Mouse (Mus musculus) frontal cortex, postnatal 10 days (tissue): ENCODE data around the gene Morf4l1.

Experiments used
- DNase-seq, 2 experiments: peaks; one replicate each; pipeline ENCODE4 v3.0.0; 2022; ENCODE audit warnings: low spot score in 2 of 2, mixed read lengths in 1 of 2

Morf4l1 gene

DNA sequence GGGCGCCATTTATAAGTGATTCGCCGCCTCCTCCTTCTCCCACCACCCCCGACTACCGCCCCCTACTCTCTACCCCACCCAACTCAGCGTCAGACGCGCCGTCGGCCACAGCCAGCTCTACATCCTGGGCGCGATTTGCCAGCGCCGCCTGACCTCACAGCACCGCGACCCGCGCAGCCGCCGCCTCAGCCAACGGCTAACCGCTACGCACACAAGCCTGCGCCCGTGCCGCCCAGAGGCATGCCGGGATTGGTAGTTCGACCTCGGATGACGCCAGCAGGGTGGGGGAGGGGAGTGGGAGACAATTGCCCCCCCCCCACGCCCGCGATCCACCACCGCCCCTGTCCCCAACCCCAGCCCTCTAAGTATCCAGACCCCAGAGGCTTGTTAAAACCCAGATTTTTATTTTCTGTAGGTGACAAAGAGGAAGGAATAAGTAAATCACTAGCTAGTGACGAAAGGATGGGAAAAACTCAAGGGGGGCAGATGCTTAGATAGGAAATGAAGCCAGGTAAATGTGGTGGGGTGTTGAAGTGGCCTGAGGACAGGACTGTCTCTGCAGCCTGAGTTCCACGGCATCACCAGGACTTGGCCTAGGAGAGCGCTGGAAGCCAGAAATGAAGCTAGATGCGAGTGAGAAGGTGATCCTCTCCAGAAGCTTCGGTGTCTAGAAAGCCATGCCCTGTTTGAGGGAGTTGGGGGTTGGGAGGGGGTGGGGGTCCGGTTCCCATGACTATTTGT lies at the start of gene Morf4l1:
Gene Morf4l1, minus strand, starts transcription at position 208 of the 741 bp plus-strand sequence.
- DNase-seq: peak; percentile 98 to 99

DNA sequence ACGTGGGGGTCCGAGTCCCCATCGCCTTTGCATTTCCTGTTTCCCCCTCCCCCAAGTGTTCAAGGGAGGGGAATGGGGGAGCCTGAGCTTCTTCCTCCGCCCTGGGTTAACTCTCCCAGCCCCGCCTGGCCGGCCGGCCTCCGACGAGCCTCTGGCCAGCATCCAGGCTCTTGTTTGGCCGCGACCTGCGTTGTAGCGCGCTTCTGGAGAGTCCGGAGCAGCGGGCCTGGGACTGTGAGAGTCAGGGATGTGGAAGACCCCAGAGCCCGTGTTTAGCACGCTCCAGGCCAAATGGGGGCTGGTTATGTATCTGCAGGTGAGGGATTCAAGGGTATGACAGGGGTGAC lies 49.1 kb upstream of the Morf4l1 start:
- peak in 1 of 2 experiments; percentile 29 for DNase-seq

DNA sequence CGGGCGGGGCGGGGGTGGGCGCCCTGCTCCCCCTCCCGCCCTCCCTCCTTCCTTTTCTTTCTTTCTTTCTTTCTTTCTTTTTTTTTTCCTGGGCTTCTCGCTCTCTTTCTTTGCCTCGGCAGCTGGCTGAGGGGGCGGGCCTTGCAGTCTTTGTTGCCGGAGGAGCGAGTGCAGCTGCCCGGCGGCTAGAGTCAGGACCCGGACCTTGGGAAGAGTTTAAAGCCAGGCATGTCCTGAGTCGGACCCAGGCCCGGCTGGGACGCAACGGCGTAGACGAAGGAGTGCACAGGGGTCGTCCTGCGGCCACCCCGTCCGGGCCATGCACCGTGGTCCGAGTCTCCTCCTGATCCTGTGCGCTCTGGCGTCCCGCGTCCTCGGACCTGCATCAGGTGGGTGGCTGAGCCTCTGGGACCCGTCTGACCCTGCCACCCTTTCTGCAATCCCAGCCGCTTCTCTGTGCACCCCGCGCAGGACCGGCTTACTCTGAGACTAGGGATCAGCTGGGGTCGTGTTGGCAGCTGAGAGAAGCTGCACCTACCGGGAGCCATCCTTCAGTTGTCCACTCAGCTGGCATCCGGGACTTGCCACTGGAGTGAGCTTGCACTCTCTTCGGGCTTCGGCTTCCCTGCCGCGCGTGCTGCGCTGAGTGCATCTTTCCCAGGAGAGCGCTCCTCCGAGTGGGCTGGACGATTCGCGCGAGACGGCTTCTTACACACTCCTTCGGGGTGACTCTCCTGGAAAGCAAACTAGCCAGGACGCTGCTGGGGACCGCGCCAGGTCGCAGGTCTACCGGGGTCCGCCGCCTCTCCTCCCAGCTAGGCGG lies 48.6 kb upstream of the Morf4l1 start, which contains the start of gene Adamts7:
Gene Adamts7, plus strand, starts transcription at position 144 of the 823 bp plus-strand sequence.
- peak in 1 of 2 experiments; percentile 46 for DNase-seq

DNA sequence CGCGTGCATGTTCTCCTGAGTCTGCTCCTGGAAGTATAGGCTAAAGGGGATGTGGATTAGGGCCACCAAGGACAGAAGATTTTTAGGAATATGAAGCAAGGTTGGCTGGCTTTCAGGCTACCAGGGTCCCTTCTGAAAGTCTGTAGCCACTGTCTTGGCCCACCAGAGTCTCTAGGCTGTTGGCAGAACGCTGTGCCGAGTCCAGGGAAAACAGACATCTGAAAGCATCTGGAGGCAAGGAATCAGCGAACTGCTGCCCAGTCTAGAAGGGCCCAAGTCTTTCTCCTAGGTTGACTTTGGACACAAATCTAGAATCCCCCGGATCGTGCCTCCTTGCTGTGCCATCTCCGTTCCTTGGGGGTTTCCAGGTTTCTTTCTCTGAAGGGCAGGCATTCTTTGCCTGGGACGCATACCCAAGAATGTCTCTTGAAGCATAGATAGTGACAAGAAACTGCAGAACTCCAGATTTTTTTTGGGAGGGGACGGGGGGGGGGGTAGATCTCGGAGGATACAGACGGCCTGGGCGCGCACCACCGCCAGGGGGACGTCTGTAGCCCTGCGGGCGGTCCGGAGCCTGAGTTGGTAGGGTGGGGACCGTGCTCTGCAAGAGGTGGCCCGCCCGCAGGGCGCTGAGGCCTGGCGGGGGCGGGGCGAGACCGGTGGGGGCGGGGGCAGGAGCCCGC lies 47.8 kb upstream of the Morf4l1 start:
- no peak for DNase-seq

DNA sequence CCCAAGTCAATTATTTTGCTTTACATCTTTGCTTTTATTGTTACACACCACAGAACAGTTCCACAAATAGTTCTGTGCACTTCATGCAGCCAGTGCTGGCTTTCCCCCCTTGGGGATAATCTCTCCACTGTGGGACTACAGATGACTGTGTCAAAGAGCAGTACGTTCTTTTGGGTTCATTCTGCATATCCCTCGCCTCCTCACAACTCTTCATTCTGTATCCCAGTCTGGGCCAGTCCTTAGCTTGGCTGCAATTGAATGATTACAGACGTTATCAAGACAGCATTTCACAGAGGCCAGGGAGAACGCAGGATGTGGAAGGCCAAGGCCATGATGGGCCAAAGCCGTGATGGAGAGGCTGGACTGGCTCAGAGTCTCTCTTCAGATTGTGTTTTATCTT lies 32.3 kb upstream of the Morf4l1 start:
- no peak for DNase-seq

DNA sequence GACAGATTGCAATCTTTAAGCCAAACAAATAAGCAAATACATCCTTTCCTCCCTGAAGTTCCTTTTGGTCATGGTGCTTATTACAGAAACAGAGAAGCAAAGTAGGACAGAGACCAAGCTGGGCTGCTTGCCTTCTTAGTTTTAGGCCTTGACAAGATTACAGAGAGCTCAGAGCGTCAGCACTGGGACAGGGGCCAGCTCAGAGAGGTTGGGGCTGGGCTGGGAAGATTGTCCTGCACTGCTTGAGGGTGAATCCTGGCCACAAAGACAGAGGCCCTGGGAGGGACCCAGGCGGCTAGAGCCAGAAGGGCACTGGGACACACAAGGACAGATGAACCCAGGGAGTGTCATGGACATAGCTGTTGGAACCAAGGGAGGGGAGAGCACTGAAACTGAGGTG lies 31.2 kb upstream of the Morf4l1 start:
- DNase-seq: no peak

DNA sequence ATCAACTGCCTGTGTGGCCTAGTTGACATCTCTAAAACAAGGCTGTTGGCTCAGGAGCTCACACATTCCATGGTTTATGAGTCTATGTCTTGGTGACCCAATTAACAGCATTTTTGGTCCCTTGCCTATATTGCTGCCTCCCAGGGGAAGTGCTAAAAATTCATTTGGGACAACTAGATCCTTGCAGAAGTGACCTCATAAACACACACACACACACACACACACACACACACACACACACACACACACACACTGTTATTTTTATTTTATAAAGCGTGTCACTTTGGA lies 22.0 kb upstream of the Morf4l1 start:
- DNase-seq: no peak

DNA sequence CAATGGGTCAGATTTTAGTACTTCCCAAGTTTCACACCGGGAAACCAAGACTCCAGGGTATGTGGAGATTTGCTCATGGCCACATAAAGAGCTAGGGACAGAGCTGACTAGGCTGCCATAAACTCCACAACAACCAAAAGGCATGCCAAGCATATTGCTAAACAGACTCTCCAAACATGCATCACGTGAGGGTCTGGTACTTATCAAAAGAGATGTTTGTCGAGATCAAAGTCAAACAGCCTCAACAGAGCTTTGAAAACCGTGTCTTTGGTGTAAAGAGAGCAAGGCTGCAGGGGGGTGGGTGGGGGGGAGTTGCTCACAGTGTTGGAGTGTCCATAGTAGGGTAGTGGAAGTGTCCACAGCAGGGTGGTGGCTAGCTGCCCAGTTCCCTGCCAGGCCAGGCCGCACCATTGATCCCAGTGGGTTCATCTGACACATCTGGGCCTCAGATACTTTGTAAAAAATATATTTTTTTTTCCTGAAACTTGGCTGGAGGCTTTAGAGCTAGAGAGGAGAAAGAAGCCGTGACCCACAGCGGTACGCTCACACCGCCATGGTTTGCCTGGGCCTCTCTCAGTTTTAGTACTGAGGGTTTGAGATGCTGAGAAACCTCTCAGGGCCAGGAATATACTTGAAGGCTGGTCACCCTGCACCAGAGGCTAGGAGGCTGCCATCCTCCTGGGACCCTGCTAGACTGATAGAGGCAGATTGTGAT lies 21.5 kb upstream of the Morf4l1 start:
- no peak for DNase-seq

DNA sequence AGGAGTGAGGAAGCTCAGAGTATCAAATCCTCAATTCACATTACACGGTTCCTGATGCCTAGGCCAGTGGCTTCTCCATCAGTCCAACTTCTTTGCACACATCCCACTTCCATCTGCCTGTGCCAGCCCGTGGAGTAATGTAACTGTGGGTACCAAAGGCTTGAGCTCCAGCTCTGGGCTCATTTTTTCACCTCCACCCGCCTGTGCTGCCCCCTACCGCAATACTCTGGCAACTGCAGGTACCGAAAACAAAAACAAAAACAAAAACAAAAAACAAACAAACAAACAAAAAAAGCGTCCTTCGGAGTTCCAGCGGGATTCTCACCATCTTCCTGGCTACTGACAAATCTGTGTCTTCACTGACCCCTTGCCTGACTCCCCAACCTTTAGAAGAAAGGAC lies 20.9 kb upstream of the Morf4l1 start:
- DNase-seq: no peak

DNA sequence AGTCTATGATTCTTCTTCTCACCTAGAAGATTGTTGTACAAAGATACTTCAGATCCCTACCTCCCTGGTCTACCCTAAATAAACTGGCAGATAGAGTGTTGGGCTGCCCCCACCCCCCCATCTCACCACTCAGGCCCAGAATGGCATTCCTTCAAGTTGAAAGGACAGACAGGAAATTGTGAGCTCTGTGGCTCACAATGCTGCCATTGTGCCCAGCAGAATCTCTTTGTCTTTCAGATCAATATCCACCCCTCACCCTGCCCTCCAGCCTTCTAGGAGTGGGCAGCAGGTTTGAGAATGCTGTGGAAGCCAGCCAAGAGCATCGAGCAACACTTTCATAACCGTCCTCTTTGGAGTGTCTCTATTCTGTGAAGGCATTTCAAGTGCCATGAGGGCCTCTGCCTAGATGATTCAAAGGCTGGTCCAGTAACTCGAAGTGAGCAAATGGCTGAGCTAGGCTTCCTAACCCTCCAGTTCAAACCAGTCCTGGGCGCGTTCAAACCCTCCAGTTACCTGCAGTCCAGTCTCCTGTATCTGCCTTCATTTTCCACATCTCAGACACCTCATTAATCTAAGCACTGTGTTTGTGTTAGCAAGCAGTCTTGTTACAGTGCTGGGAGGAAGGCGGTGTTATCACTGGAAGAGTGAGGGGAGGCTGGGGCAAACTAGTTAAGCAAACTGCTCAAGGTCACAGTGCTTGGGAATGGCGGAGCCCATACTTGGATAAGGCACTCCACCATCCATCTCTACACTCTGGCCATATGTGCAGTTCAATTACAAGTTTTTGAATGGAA lies 19.2 kb upstream of the Morf4l1 start:
- DNase-seq: no peak

DNA sequence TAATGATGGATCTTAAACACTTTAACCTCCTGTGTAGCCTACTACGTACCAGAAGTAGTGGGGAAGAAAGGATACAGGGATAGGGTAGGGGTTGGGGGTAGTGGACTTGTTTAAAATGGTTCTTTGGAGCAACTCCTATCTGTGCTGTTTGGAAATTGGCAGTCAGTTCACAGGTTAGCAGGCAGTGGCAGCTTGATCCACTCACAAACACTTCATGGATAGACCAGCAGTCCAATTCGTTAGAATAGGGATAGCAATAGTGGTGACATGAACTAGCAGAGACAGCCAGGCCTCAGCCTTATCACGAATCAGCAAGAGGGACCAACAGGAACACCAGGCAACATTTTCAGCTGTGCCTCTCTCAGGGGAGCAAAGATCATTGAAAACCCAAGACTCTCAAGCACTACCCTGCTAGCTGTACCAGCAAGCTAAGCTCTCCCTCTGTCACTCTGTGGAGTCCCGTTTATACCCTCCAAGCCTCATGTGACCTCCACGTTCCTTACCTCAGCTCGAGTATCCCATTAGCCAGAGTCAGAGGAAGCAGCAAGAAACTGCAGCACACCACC lies 14.1 kb upstream of the Morf4l1 start:
- no peak for DNase-seq

DNA sequence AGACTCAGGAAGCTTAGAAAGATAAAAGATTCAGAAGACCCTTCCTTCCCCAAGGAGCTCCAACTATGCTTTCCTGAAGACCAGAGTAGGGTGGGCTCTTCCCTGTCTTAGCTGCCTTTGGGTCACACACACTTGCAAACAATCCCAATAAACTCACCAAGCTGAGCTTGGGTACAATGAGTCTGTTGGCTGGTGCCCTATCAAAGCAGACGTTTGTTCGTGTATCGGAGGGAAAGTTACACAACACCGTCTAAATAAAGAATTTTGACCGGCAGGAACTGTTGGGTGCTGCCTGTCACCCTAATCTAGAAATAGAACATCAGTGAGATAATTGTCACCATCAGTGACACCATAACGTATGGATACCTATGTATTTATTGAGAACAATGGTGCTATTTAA lies 12.6 kb upstream of the Morf4l1 start:
- no peak for DNase-seq

DNA sequence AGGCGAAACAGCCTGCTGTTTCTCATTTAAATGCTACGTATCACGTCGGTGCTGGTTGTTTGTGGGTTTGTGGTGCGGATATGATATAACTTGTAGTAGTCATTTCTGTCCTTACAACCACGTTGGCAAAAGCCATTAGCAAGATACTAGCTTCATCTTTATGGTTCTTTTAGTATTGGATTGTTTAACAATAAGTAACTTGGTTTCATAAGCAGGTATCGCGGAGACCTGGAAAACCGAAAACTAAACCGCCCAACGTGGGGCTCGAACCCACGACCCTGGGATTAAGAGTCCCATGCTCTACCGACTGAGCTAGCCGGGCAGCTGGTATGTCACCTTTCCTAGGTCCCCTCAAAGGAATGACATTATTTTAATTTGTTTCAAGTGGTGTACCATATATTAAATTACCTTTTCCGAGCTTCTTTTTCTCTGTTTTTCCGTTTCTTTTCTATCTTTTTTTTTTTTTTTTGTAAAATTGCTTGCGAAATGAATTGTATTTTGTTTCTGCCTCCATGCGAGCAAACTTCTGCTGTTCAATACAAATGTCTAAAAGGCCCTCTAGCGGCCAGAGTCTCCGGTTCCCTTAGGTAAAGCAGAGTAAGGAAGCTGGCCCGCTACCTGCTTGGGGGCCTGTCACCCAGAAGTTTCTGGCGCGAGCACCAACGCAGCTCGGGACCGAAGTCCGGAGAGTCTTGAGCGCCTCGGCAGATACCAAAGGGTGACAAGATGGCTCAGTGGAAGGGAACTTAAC lies 11.9 kb upstream of the Morf4l1 start:
- DNase-seq: peak; percentile 32 to 67

DNA sequence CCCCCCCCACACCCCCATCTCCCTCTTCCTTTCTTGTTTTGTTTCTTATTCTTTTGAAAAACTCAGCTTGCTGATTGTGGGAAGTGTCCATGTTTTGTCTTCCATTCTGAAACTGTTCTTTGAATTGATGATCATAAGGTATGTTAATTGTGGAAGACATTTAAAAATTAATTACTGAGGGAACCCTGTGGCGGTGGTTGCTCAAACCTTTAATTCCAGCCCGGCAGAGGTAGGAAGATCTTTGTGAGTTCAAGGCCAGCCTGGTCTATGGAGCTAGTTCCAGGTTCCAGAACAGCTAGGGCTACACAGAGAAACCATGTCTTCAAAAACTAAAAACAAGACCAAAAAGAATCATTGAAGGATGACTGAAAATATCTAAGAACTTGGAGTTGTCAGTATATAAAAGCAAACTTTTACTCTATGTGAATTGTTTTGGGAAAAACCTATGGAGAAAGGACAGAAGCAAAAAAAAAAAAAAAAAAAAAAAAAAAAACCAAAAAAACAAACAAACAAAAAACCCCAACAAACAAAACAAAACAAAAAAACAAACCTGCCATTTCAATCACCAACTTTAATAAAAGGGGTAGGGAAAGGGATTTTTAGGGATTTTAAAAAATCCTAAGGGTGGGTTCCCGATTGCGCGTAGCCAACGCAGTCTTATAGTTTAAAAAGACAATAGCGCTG lies 11.0 kb upstream of the Morf4l1 start:
- DNase-seq: no peak

DNA sequence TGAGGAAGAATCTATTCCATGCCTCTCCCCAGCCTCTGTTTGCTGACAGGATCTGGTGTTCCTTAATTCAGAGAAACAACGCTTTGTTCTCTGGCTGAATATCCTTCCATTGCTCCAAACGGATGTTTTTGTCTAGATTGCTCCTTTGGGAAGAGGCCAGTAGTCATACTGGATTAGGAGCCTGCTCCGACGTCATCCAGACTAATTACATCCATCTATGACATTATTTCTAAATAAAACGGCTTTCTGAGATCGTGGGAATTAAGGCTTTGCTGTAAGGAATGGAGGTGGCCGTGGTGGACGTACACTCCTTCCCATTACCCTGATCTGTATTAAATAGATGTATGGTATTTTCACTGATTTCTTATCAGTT lies 10.3 kb upstream of the Morf4l1 start:
- no peak for DNase-seq

DNA sequence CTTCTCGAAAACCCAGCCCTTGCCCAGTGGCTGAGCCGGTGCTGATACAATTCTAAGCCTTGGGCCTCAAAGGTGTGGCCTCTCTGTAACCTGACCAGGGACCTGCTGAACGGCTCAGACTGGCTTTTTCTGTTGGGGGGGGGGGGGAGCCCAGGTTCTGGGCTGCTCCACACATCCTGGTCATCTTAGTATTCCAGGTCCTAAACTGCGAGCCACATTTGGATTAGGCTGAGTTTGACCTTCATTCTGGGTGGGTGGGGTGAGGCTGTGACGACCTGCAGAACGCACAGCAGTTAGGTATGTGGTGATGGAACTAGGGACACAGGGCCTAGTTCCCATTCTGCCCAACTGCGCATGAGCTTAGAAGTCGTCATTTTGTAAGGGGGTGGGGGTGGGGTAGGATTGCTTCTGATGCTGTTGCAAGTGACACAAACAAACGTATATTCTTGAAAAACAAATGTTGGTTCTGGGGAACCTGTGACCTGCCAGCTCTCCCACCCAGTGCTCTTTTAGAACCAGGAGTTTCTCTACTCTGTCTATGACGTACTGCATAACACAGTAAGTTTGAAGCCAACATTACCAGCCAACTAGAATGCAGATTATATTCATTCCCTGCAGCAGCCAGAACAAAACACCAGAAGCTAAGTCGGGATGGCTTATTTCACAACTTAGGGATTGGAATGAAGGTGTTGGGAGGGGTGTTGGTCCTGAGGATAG lies 9.7 kb upstream of the Morf4l1 start:
- DNase-seq: no peak

DNA sequence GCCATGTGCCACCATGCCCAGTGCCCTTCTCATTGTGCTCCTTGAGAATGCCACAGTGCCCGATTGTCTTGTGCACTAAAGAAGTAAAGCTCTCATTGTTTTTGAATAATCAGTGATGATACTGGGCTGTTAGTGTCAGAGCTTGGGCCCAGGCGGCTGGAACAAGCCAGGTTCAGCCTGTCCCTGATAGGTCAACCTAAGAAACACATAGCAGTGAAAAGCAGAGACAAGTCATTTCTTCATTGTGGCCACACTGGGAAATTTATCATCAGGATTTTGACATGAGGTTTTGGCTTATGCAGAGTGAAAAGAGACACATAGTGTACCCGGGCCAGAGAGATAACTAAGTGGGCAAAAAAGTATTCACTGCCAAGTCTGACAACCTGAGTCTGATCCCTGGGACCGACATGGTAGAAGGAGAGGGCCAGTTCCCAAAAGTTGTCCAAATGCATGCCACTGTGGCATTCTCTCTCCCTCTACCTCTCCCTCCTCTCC lies 7.7 kb upstream of the Morf4l1 start:
- DNase-seq: no peak

DNA sequence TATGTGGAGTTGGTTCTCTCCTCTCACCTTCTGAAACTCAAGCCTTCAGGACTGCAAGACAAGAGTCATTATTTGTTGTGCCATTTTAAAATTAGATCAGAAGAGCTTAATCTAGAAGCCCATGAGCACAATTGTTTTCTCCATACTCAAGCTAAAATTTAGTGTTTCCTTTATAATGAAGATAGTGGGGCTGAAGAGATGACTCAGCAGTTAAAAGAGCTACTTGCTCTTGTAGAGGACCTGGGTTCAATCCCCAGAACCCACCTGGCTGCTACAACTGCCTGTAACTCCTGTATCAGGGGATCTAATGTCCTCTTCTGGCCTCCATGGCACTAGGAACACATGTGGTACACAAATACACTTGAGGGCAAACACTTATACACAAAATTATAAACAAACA lies 2.7 kb upstream of the Morf4l1 start:
- no peak for DNase-seq

DNA sequence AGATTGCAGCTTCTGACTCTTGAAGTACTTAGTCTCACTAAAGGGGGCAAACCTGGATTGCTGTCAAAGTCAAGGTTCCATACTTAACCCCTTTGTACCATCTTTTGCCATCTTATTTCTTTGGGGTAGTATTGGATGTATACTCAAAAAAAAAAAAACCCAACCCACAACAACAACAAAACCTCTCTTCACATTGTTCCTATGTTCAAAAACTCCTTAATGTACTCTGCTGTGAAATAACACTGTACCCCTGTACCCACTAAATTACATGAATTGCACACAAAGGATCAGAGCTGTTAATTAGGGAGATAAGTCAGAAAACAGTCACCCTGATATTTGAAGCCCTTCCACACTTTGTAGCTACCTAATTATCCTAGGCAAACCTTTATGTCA lies 730 bp upstream of the Morf4l1 start:
- no peak for DNase-seq
